Mouse (Mus musculus) embryonic facial prominence, embryonic 15.5 days (tissue): ENCODE measurements around the gene Galnt14. TPM values are rescaled to one million over a fixed set of nuclear protein-coding genes. Genes with fewer than 3 reads are reported as not detected.

Experiments used
- ATAC-seq: fragments of 200-750 bp; cut with Nextera tagmentation; 2 replicates; pipeline ENCODE4 v1.8.0; 2017; ENCODE audit warnings: low read depth, moderate TSS enrichment; ENCODE audit not compliant: insufficient number of reproducible peaks, low FRiP score, low TSS enrichment
- H3K27ac ChIP-seq: fragments of 300-500 bp; sonication (generic); replicated peaks from 2 replicates; pipeline ENCODE4 v1.5.1; 2015; ENCODE audit warnings: mild to moderate bottlenecking, inconsistent platforms
- H3K27me3 ChIP-seq: fragments of 300-500 bp; sonication (generic); 2 replicates; pipeline ENCODE4 v1.6.1; 2015; ENCODE audit warnings: inconsistent platforms
- H3K36me3 ChIP-seq: fragments of 300-500 bp; sonication (generic); 2 replicates; pipeline ENCODE4 v1.6.1; 2015; ENCODE audit warnings: mild to moderate bottlenecking, inconsistent platforms
- H3K4me1 ChIP-seq: fragments of 300-500 bp; sonication (generic); 2 replicates; pipeline ENCODE4 v1.6.1; 2015; ENCODE audit warnings: inconsistent platforms
- H3K4me2 ChIP-seq: fragments of 300-500 bp; sonication (generic); replicated peaks from 2 replicates; pipeline ENCODE4 v1.6.1; 2015; ENCODE audit warnings: mild to moderate bottlenecking, inconsistent platforms
- H3K4me3 ChIP-seq: fragments of 300-500 bp; sonication (generic); replicated peaks from 2 replicates; pipeline ENCODE4 v1.5.1; 2015; ENCODE audit warnings: mild to moderate bottlenecking, inconsistent platforms
- H3K9ac ChIP-seq: fragments of 300-500 bp; sonication (generic); 2 replicates; pipeline ENCODE4 v1.6.1; 2015; ENCODE audit warnings: inconsistent platforms
- H3K9me3 ChIP-seq: fragments of 300-500 bp; sonication (generic); replicated peaks from 2 replicates; pipeline ENCODE4 v1.6.1; 2016; ENCODE audit warnings: inconsistent platforms
- WGBS: fragments of 180-500 bp; shearing (Covaris S2); methylation state at CpG from one replicate; pipeline ENCODE4 v1.1.7; 2015; 5-methylcytosine and 5-hydroxymethylcytosine counted together
- polyA plus RNA-seq: library from polyadenylated mRNA; unstranded; fragments of >200 nt; fragmentation: Nextera tagmentation; extraction: Ambion mirVana; gene quantifications from 2 replicates; pipeline ENCODE4 v1.2.1, GENCODE M21; 2015

The Galnt14 gene
- polyA plus RNA-seq, 1 experiment from 2014 or later, result 9.0 TPM

GRCm38 (mm10) chr17:73708451-73708850 is 1.8 kb downstream of the Galnt14 start:
- no peak overlapping the region for H3K27ac ChIP-seq
- no peak for ATAC-seq
- WGBS, result 88% methylated on average over 6 of the region's 6 CpGs

GRCm38 (mm10) chr17:73703571-73703970 is 6.7 kb downstream of the Galnt14 start:
- H3K4me1 ChIP-seq, result no peaks in the 10 kb centered on the region
- H3K9ac ChIP-seq, result no peak overlapping the region
- no peak for ATAC-seq

More at GRCm38 (mm10) chr17:73708451-73708850, 1.8 kb downstream of the Galnt14 start:
- Histone ChIP-seq H3K9ac (no peak overlapping the region), H3K4me1 (peaks cover 19% of the 10 kb centered on the region), H3K9me3 (no peaks in the 10 kb centered on the region), H3K36me3 (no peaks in the 10 kb centered on the region), H3K4me2 (no peak overlapping the region), H3K4me3 (no peak overlapping the region), H3K27me3 (peaks cover 38% of the 10 kb centered on the region)

GRCm38 (mm10) chr17:73701016-73701415 is 9.2 kb downstream of the Galnt14 start:
- ATAC-seq, result no peak
- no peaks in the 10 kb centered on the region for H3K4me1 ChIP-seq
- no peaks in the 10 kb centered on the region for H3K36me3 ChIP-seq
- H3K27ac ChIP-seq, result no peak overlapping the region
- no peaks in the 10 kb centered on the region for H3K27me3 ChIP-seq
- H3K4me3 ChIP-seq, result no peak overlapping the region
- no peak overlapping the region for H3K4me2 ChIP-seq
- H3K9ac ChIP-seq, result no peak overlapping the region
- WGBS, result 26% methylated on average over 7 of the region's 7 CpGs
- no peaks in the 10 kb centered on the region for H3K9me3 ChIP-seq

More at GRCm38 (mm10) chr17:73703571-73703970, 6.7 kb downstream of the Galnt14 start:
- no peaks in the 10 kb centered on the region for H3K9me3 ChIP-seq
- peaks cover 4% of the 10 kb centered on the region; the same call in 1 of the 2 replicates for H3K27me3 ChIP-seq
- H3K27ac ChIP-seq, result no peak overlapping the region
- H3K36me3 ChIP-seq, result no peaks in the 10 kb centered on the region
- no peak overlapping the region for H3K4me2 ChIP-seq
- H3K4me3 ChIP-seq, result no peak overlapping the region

- Histone ChIP-seq H3K27me3 (no peaks in the 10 kb centered on the region), H3K4me2 (no peak overlapping the region), H3K4me1 (no peaks in the 10 kb centered on the region), H3K9ac (no peak overlapping the region), H3K36me3 (no peaks in the 10 kb centered on the region), H3K4me3 (no peak overlapping the region), H3K9me3 (no peaks in the 10 kb centered on the region), H3K27ac (no peak overlapping the region)
- 60% methylated on average over 6 of the region's 6 CpGs for WGBS
- ATAC-seq, result no peak
Observed at GRCm38 (mm10) chr17:73699881-73700280, 10.4 kb downstream of the Galnt14 start.

- H3K9ac ChIP-seq, result no peak overlapping the region
- H3K27me3 ChIP-seq, result no peaks in the 10 kb centered on the region
- no peak overlapping the region for H3K4me3 ChIP-seq
- ATAC-seq, result no peak
- H3K4me1 ChIP-seq, result no peaks in the 10 kb centered on the region
- no peak overlapping the region for H3K4me2 ChIP-seq
- H3K27ac ChIP-seq, result no peak overlapping the region
- H3K36me3 ChIP-seq, result no peaks in the 10 kb centered on the region
- H3K9me3 ChIP-seq, result no peaks in the 10 kb centered on the region
- 81% methylated on average over 3 of the region's 3 CpGs for WGBS
Observed at GRCm38 (mm10) chr17:73694206-73694952, 15.9 kb downstream of the Galnt14 start.

- Histone ChIP-seq H3K36me3 (no peaks in the 10 kb centered on the region), H3K9me3 (no peaks in the 10 kb centered on the region), H3K27me3 (no peaks in the 10 kb centered on the region), H3K27ac (no peak overlapping the region), H3K4me1 (no peaks in the 10 kb centered on the region), H3K9ac (no peak overlapping the region), H3K4me2 (no peak overlapping the region), H3K4me3 (no peak overlapping the region)
- no peak for ATAC-seq
- WGBS, result 66% methylated on average over 3 of the region's 3 CpGs
Observed at GRCm38 (mm10) chr17:73688261-73688660, 22.0 kb downstream of the Galnt14 start.

GRCm38 (mm10) chr17:73686292-73686691 is 24.0 kb downstream of the Galnt14 start:
- 88% methylated on average over 8 of the region's 8 CpGs for WGBS
- Histone ChIP-seq H3K4me3 (no peak overlapping the region), H3K4me2 (no peak overlapping the region), H3K27me3 (no peaks in the 10 kb centered on the region), H3K36me3 (no peaks in the 10 kb centered on the region), H3K4me1 (no peaks in the 10 kb centered on the region), H3K9ac (no peak overlapping the region), H3K9me3 (no peaks in the 10 kb centered on the region), H3K27ac (no peak overlapping the region)
- ATAC-seq, result no peak

- Histone ChIP-seq H3K36me3 (no peaks in the 10 kb centered on the region), H3K9ac (no peak overlapping the region), H3K4me3 (no peak overlapping the region), H3K9me3 (no peaks in the 10 kb centered on the region), H3K4me2 (no peak overlapping the region), H3K27ac (no peak overlapping the region), H3K4me1 (no peaks in the 10 kb centered on the region), H3K27me3 (no peaks in the 10 kb centered on the region)
- no peak for ATAC-seq
- 67% methylated on average over 5 of the region's 5 CpGs for WGBS
Observed at GRCm38 (mm10) chr17:73684746-73685145, 25.5 kb downstream of the Galnt14 start.

GRCm38 (mm10) chr17:73671921-73672320 is 38.3 kb downstream of the Galnt14 start:
- H3K4me3 ChIP-seq, result no peak overlapping the region
- ATAC-seq, result no peak
- no peaks in the 10 kb centered on the region for H3K9me3 ChIP-seq
- no peak overlapping the region for H3K27ac ChIP-seq
- no peaks in the 10 kb centered on the region for H3K36me3 ChIP-seq
- 79% methylated on average over 5 of the region's 5 CpGs for WGBS
- H3K4me1 ChIP-seq, result no peaks in the 10 kb centered on the region
- no peak overlapping the region for H3K4me2 ChIP-seq
- no peaks in the 10 kb centered on the region for H3K27me3 ChIP-seq
- H3K9ac ChIP-seq, result no peak overlapping the region

GRCm38 (mm10) chr17:73670048-73670447 is 40.2 kb downstream of the Galnt14 start:
- H3K36me3 ChIP-seq, result no peaks in the 10 kb centered on the region
- H3K27me3 ChIP-seq, result no peaks in the 10 kb centered on the region
- no peak overlapping the region for H3K9ac ChIP-seq
- no peak overlapping the region for H3K4me2 ChIP-seq
- no peak for ATAC-seq
- no peaks in the 10 kb centered on the region for H3K4me1 ChIP-seq
- H3K9me3 ChIP-seq, result no peaks in the 10 kb centered on the region
- H3K27ac ChIP-seq, result no peak overlapping the region
- 59% methylated on average over 2 of the region's 2 CpGs for WGBS
- no peak overlapping the region for H3K4me3 ChIP-seq

- Histone ChIP-seq H3K27ac (no peak overlapping the region), H3K36me3 (no peaks in the 10 kb centered on the region), H3K9ac (no peak overlapping the region), H3K4me2 (no peak overlapping the region), H3K27me3 (no peaks in the 10 kb centered on the region), H3K9me3 (no peaks in the 10 kb centered on the region), H3K4me1 (no peaks in the 10 kb centered on the region), H3K4me3 (no peak overlapping the region)
- ATAC-seq, result no peak
- WGBS, result 64% methylated on average over 1 of the region's 1 CpGs
Observed at GRCm38 (mm10) chr17:73668996-73669395, 41.3 kb downstream of the Galnt14 start.

GRCm38 (mm10) chr17:73663237-73663636 is 47.0 kb downstream of the Galnt14 start:
- H3K4me1 ChIP-seq, result no peaks in the 10 kb centered on the region
- no peaks in the 10 kb centered on the region; the same call in 1 of the 2 replicates for H3K27me3 ChIP-seq
- H3K27ac ChIP-seq, result no peak overlapping the region
- H3K9ac ChIP-seq, result no peak overlapping the region
- ATAC-seq, result no peak
- H3K4me2 ChIP-seq, result no peak overlapping the region
- H3K9me3 ChIP-seq, result no peaks in the 10 kb centered on the region
- no peak overlapping the region for H3K4me3 ChIP-seq
- H3K36me3 ChIP-seq, result no peaks in the 10 kb centered on the region
- 64% methylated on average over 3 of the region's 3 CpGs for WGBS
